Mouse (Mus musculus) megakaryocyte, embryonic 14.5 days (primary cell): Measurements from ENCODE around the gene Lrba. TPM values are rescaled to one million over a fixed set of nuclear protein-coding genes. Genes with fewer than 3 reads are reported as not detected.

ENCODE experiments used
- H3K27me3 ChIP-seq: replicated peaks from 2 replicates; pipeline ENCODE3; 2012; ENCODE audit warnings: inconsistent platforms
- H3K36me3 ChIP-seq: replicated peaks from 2 replicates; pipeline ENCODE3; 2012; ENCODE audit warnings: low read length, inconsistent platforms, mixed read lengths
- H3K4me1 ChIP-seq: 2 replicates; pipeline ENCODE4 v1.6.1; 2012; ENCODE audit warnings: inconsistent platforms
- H3K4me3 ChIP-seq: replicated peaks from 2 replicates; pipeline ENCODE3; 2012; ENCODE audit warnings: moderate library complexity, mild to moderate bottlenecking, inconsistent platforms
- H3K9me3 ChIP-seq: 2 replicates; pipeline ENCODE4 v1.6.1; 2012; ENCODE audit warnings: inconsistent platforms
- FLI1 ChIP-seq: IDR thresholded peaks from 2 replicates; pipeline ENCODE4 v1.6.1; 2012; ENCODE audit warnings: low read length, inconsistent platforms, mixed read lengths
- GATA1 ChIP-seq: IDR thresholded peaks from 3 replicates; pipeline ENCODE4 v1.6.1; 2012; ENCODE audit warnings: mixed read lengths, low read length, inconsistent platforms, borderline replicate concordance
- polyA plus RNA-seq: library from polyadenylated mRNA; stranded (reverse); fragments of >175 nt; gene quantifications from 2 replicates; pipeline ENCODE4 v1.2.3, GENCODE M21; 2012; ENCODE audit warnings: low replicate concordance; ENCODE audit not compliant: insufficient read depth

The Lrba gene
- polyA plus RNA-seq, 1 experiment, result 9.7 TPM

GRCm38 (mm10) chr3:86809646-86810045 lies 585.2 kb downstream of the Lrba start:
- Histone ChIP-seq H3K4me3 (no peak overlapping the region), H3K9me3 (no peaks in the 10 kb centered on the region), H3K27me3 (no peaks in the 10 kb centered on the region), H3K36me3 (peaks cover 3% of the 10 kb centered on the region), H3K4me1 (peaks cover 34% of the 10 kb centered on the region)
- TF ChIP-seq FLI1, result no peak

- Histone ChIP-seq H3K9me3 (no peaks in the 10 kb centered on the region), H3K27me3 (no peaks in the 10 kb centered on the region), H3K36me3 (no peaks in the 10 kb centered on the region), H3K4me3 (no peak overlapping the region), H3K4me1 (peaks cover 35% of the 10 kb centered on the region)
- TF ChIP-seq FLI1, result no peak
- no peak for TF ChIP-seq GATA1
Measured at GRCm38 (mm10) chr3:86810908-86811307, 586.4 kb downstream of the Lrba start.

DNA sequence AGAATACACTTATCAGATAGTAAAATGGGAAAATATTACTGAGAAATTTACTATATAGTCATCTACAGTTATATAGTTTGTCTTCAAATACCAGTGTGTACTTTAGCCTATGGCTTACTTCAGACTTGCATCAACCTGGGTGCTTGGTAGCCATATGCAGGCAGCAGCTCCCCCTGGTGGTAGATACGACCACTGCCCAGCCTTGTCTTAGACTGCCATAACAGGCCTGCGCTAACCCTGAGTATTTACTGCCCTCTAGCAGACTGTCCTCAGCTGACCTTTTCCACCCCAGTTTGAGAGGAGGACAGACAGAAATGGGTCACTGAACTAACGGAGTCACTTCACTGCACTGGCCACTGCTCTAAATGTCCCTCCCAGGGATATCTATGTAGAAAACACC lies 588.2 kb downstream of the Lrba start:
- H3K4me1 ChIP-seq, result peaks cover 38% of the 10 kb centered on the region
- peak overlapping the region; percentile 38 for H3K4me3 ChIP-seq
- H3K36me3 ChIP-seq, result no peaks in the 10 kb centered on the region
- no peaks in the 10 kb centered on the region for H3K27me3 ChIP-seq
- no peaks in the 10 kb centered on the region for H3K9me3 ChIP-seq
- TF ChIP-seq FLI1 (no peak), GATA1 (no peak)

- H3K27me3 ChIP-seq, result peaks cover 2% of the 10 kb centered on the region
- no peak overlapping the region for H3K4me3 ChIP-seq
- no peaks in the 10 kb centered on the region for H3K36me3 ChIP-seq
- no peaks in the 10 kb centered on the region for H3K9me3 ChIP-seq
- no peak for TF ChIP-seq GATA1
- TF ChIP-seq FLI1, result no peak
- H3K4me1 ChIP-seq, result peaks cover 22% of the 10 kb centered on the region
Measured at GRCm38 (mm10) chr3:86818001-86818585, 593.6 kb downstream of the Lrba start.

GRCm38 (mm10) chr3:86819372-86819771 lies 594.9 kb downstream of the Lrba start:
- peaks cover 4% of the 10 kb centered on the region for H3K27me3 ChIP-seq
- no peak for TF ChIP-seq GATA1
- no peak for TF ChIP-seq FLI1
- peaks cover 17% of the 10 kb centered on the region for H3K4me1 ChIP-seq
- no peak overlapping the region for H3K4me3 ChIP-seq
- H3K9me3 ChIP-seq, result no peaks in the 10 kb centered on the region
- H3K36me3 ChIP-seq, result no peaks in the 10 kb centered on the region

DNA sequence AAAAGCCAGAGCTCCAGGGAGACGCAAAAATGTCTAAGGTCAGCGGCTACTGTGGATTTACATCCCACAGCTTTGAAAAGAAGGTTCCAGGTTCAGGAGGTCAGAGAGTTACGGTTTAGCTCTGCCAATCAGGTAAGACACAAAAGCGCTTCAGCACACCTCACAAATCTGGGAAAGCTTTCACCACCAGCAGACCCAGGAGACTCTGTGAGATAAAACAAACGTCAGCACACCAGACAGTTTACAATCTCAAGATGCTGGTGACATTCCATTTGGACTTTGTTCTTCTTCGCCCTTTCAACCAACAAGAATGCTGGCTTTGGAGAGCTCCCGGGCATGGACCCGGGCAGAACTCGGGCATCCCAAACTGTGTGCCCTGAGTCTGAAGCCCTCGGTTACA lies 595.9 kb downstream of the Lrba start:
- Histone ChIP-seq H3K27me3 (peaks cover 4% of the 10 kb centered on the region), H3K36me3 (no peaks in the 10 kb centered on the region), H3K4me1 (peaks cover 20% of the 10 kb centered on the region), H3K4me3 (no peak overlapping the region), H3K9me3 (no peaks in the 10 kb centered on the region)
- TF ChIP-seq FLI1 (no peak), GATA1 (no peak)

DNA sequence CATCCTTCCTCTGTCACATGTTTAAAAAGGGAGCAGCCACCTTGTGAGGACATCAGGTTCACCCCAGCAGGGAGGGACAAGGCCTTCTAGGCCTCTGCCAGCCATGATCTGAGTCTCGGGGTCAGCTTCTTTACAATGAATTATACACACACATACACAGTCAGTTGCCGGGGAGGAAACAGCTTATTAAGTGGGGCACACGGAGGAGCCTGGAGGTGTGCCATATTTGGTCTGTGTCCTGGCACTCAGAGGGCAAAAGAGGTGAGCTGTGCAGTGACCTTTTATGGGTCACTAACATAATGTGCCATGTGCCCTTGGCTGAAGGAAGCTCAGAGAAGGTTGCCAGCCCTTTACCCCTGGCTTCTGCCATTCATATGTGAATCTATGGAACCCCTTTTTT lies 596.9 kb downstream of the Lrba start:
- TF ChIP-seq GATA1, result no peak
- TF ChIP-seq FLI1, result no peak
- peaks cover 16% of the 10 kb centered on the region for H3K4me1 ChIP-seq
- H3K9me3 ChIP-seq, result no peaks in the 10 kb centered on the region
- peaks cover 4% of the 10 kb centered on the region for H3K27me3 ChIP-seq
- H3K4me3 ChIP-seq, result no peak overlapping the region
- no peaks in the 10 kb centered on the region for H3K36me3 ChIP-seq

DNA sequence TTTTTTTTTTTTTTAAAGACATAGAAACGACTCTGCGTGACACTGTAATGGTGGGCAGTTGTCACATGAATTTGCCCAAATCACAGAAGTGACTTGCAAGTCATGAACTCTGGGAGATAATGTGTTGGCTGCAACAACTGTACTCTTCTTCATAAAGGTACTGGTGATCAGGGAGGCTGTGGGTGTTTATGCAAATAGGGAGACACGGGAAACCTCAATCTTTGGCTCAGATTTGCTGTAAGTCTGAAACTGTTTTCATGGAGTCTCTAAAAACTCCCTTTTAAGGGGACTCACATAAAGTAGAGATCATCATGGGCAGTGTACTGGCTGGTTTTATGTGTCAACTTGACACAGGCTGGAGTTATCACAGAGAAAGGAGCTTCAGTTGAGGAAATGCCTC lies 603.0 kb downstream of the Lrba start:
- TF ChIP-seq GATA1 (no peak), FLI1 (no peak)
- H3K9me3 ChIP-seq, result no peaks in the 10 kb centered on the region

GRCm38 (mm10) chr3:86832115-86832514 lies 607.6 kb downstream of the Lrba start:
- Histone ChIP-seq H3K27me3 (peaks cover 2% of the 10 kb centered on the region), H3K36me3 (no peaks in the 10 kb centered on the region), H3K9me3 (no peaks in the 10 kb centered on the region), H3K4me3 (no peak overlapping the region), H3K4me1 (peaks cover 2% of the 10 kb centered on the region; the same call in 1 of the 2 replicates)
- TF ChIP-seq FLI1, result no peak
- no peak for TF ChIP-seq GATA1

More for the DNA sequence above, 603.0 kb downstream of the Lrba start:
- peaks cover 4% of the 10 kb centered on the region for H3K27me3 ChIP-seq
- H3K4me1 ChIP-seq, result peaks cover 5% of the 10 kb centered on the region; the same call in 1 of the 2 replicates
- no peaks in the 10 kb centered on the region for H3K36me3 ChIP-seq
- H3K4me3 ChIP-seq, result no peak overlapping the region

Other genes with a start within 250 kb of the Lrba start
- not detected in 2 replicates for gene Prss48, start 222.2 kb upstream of the Lrba start, polyA plus RNA-seq
- gene Rps3a1, start 82.0 kb upstream of the Lrba start, polyA plus RNA-seq, result 14.5 and 291 TPM in 2 replicates